Mouse (Mus musculus) lung, adult 2 months (tissue): ENCODE data around the gene Ndufa7.
"Not testable (repeated sequence)": the region's sequence is repeated elsewhere in the genome, so short reads cannot be mapped to it uniquely, and the experiment has no call there.

Experiments
- CTCF ChIP-seq: fragments of 200-500 bp; IDR thresholded peaks from 2 replicates; pipeline ENCODE4 v1.5.1; 2011; ENCODE audit warnings: mild to moderate bottlenecking, low read length, control low read depth; ENCODE audit not compliant: insufficient read depth
- POLR2A ChIP-seq: fragments of 200-500 bp; IDR thresholded peaks from 2 replicates; pipeline ENCODE4 v1.6.1; 2011; ENCODE audit warnings: low read depth, mild to moderate bottlenecking, control low read depth, low read length, borderline replicate concordance; ENCODE audit errors: extremely low read depth

GRCm38 (mm10) chr17:33887802-33888201 lies 63.4 kb downstream of the Ndufa7 start:
- TF ChIP-seq POLR2A, CTCF: not testable (repeated sequence)
